Mouse (Mus musculus) layer of hippocampus, postnatal 10 days (tissue): Measurements from ENCODE around the gene Ryr3. TPM values are rescaled to one million over a fixed set of nuclear protein-coding genes. Genes with fewer than 3 reads are reported as not detected.
A peak's percentile ranks its signal among the peaks of the same experiment; 100 is the strongest.

Experiments used
- DNase-seq, 2 experiments: peaks; one replicate each; pipeline ENCODE4 v3.0.0; 2021; ENCODE audit warnings: low spot score in 2 of 2
- total RNA-seq, 2 experiments: library from RNA; stranded (reverse); gene quantifications; 2 replicates each; pipeline ENCODE4 v1.2.3; 2021

Ryr3 gene
- total RNA-seq, 2 experiments from 2014 or later = 63.8 to 74.1 TPM

DNA sequence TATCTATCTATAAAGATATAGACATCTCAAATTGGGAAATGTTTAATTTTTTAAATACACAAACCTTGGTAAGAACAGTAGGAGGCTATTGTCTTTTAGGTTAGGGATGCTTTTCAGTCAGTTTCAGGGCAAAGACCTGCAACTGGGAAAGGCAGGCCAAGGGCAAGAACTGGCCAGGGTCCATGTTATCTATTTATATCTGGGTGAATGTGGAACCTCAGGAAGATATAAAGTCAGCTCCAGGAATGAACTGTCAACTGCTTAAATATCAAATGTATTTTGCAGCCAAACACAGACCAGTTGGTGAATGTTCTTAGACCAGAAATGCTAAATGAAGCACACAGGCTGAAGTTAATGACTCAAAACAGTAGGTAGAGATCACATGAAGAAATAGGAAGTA is 303.1 kb downstream of the Ryr3 start:
- DNase-seq = no peak

- no peak for DNase-seq
Observed at GRCm38 (mm10) chr2:112912611-112913010, 304.3 kb downstream of the Ryr3 start.

- DNase-seq = no peak
Observed at GRCm38 (mm10) chr2:112910579-112910978, 306.3 kb downstream of the Ryr3 start.

DNA sequence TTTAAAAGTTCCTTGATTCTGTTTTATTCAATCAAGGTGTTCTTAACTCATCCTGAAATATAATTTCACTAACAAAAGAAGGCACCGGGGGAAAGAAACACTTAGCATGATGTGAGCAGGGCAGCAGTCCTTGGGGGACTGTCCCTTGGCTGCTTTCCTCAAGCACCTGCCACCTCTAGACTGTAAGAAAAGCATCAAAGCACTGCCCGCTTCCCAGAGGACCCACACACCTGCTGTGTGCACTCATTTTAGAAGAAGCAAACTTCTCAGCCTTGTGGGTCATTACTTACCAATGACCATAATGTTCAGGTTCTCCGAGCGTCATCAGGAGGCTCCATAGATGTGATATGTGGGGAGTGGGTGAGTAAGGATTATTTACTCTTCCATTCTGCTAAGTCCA is 307.8 kb downstream of the Ryr3 start:
- DNase-seq = no peak

DNA sequence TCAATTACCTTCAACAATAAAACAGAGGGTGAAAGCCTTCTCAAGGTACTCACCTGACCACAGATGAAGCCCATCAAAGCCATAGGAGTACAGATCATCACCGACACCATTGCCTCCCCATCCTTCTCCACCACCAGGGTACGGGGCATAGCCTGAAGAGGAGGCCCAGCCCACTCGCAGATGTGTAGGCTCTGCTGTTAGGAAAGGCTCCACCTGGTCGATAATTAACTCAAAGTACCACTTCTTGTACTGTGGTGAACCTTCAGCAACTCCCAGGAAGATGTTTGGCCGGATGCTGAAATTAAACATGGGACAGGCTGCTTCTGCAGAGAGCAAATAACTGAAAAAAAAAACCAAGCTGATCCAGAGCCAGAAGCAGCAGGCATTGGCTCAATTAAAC is 316.1 kb downstream of the Ryr3 start:
- no peak for DNase-seq

- DNase-seq = no peak
Observed at GRCm38 (mm10) chr2:112884456-112885114, 332.3 kb downstream of the Ryr3 start.

DNA sequence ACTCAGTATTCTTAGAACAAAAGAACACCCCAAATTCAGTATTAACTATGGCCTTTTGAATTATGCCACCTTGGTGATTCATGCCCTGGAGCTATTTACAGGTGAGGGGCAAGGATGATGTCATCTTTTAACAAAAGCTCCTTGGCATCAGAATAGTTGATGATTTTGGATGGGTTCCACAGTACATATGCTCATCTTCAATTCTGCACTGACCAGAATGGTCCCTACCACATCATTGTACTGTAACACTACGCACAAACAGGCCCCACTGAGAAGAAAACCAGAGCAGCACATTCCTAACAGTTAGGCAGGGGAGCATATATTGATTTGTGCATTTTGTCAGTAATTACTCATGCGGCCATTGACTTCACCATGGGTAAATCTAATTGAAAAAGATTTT is 335.1 kb downstream of the Ryr3 start:
- no peak for DNase-seq

- DNase-seq = no peak
Observed at GRCm38 (mm10) chr2:112881376-112881775, 335.5 kb downstream of the Ryr3 start.

- no peak for DNase-seq
Observed at GRCm38 (mm10) chr2:112877404-112877803, 339.5 kb downstream of the Ryr3 start.

DNA sequence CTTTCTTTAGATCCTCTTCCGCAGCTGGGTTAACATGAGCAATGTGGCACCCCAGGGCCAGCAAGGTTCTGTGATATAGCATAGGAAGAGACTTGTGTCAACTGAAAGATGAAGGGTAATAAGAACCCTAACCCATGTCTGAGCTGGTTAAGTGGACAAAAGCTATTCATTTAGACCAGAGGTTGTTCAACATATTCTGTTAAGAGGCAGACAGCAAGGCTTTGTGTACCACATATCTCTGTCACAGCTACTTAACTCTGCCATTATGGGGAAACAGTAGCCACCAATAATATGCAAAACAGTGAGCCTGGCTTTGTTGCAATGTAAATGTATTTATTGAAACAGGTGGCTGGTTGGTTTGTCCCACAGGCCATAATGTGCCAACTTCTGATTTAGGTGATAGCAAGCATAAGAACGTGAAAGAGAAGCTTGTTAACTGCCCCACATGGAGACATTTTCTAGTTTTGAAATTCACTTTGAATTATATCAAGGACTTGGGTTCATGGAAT is 350.8 kb downstream of the Ryr3 start:
- no peak for DNase-seq

- DNase-seq = no peak
Observed at GRCm38 (mm10) chr2:112861792-112862191, 355.1 kb downstream of the Ryr3 start.

- DNase-seq = no peak
Observed at GRCm38 (mm10) chr2:112845583-112846512, 371.0 kb downstream of the Ryr3 start.

- DNase-seq = no peak
Observed at GRCm38 (mm10) chr2:112842877-112843276, 374.0 kb downstream of the Ryr3 start.

- no peak for DNase-seq
Observed at GRCm38 (mm10) chr2:112831423-112832305, 385.2 kb downstream of the Ryr3 start.

GRCm38 (mm10) chr2:112826571-112826970 is 390.3 kb downstream of the Ryr3 start:
- no peak for DNase-seq

GRCm38 (mm10) chr2:112822721-112823120 is 394.2 kb downstream of the Ryr3 start:
- peak in 1 of 2 experiments; percentile 19 for DNase-seq

DNA sequence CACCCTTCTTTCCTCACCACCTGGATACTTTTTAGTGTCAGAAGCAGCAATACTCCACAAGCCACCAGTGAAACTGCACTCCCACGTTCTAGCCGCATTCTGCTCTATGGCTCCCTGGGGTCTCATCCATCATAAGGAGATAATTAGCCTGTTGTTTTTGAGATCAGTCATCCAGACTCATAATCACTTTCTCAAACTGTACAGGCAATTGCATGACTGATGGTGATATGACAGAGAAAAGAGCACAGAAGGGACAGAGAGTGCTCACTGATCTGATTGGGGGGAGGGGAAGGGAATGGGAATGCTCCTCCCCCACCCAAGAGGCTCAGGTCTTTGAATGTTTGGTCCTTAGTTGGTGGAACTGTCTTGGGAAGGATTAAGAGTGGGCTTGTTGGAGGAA is 397.8 kb downstream of the Ryr3 start:
- no peak for DNase-seq

DNA sequence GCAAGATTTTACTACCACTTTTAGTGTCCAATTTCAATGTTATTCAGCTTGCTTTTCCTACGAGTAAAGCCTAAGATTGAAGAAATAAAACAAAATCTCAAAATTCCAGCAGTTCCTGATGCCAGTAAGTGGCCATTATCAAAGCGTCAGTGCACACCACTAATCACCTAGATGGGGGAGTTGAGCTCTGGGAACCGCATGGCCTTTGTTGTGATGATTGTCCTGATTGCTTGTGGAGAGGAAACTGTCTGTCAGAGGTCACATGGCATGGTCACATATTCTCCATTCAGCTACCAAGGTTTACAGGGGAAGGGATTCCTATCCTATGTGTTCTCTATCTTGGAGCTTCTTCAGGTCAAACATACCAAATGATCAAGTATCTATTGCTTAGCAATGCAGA is 399.9 kb downstream of the Ryr3 start:
- DNase-seq = no peak

GRCm38 (mm10) chr2:112815960-112816359 is 400.9 kb downstream of the Ryr3 start:
- no peak for DNase-seq

DNA sequence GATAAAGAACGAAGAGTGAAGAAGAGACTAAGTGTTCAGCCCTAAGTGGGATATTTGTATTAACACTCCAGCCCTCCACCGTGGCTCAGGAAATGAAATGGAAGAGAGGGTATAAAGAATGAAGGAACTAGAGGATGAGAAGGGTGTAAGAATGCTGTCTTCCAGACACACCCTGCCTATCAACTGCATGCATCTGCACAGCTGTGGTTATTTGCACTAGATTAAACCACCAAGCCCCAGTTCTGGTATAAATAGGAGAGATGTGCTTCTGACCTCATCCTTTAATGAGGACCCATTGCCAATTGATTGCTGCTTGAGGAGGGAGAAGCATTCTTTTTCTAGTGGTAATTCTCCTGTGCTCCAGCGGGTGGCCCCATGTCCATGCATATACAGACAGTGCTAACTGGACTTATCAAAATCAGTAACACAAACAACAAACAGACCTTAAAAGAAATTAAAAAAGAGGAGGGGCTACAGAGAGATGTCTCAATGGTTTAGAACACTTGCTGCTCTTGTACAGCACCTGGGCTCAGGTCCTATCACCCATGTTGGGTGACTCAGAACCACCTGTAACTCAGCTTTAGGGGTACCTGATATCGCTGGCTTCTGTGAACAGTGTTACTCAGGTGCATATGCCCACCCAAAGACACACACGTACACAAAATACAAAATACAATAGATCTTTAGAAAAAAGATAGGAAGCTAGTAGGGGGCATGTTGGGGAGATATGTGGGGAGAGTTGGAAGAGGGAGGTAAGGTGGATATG is 404.1 kb downstream of the Ryr3 start:
- peak; percentile 20 to 38 for DNase-seq

DNA sequence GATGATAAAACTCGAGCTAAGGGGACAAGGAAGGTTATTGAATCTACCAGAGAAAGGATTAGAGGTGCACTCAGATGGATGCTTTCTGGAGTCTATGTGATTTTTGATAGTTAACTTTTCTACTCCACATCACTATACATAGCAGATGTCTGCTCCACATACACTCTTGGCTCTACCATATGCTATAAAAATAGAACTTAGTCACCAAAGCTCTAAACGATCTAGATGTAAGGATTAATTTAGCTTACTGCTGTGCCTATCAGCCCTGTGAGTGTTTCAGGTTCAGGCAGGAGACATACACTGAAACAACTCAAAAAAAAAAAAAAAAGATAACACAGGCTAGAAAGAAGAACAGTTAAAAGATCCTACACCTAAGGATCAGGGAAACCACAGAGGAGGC is 410.9 kb downstream of the Ryr3 start:
- DNase-seq = no peak
